Mouse (Mus musculus) right cerebral cortex, postnatal 25 days (tissue): ENCODE data around the gene Umad1.
"Not testable (repeated sequence)": the region's sequence is repeated elsewhere in the genome, so short reads cannot be mapped to it uniquely, and the experiment has no call there.

Source experiments
- DNase-seq: peaks from one replicate; pipeline ENCODE4 v3.0.0; 2022

Gene Umad1

GRCm38 (mm10) chr6:8319591-8319990, 60.5 kb downstream of the Umad1 start:
- no peak for DNase-seq

- DNase-seq, result not testable (repeated sequence)
These were observed 72.4 kb downstream of the Umad1 start for GRCm38 (mm10) chr6:8331496-8331895.

- no peak for DNase-seq
These were observed 74.3 kb downstream of the Umad1 start for GRCm38 (mm10) chr6:8333380-8333779.

- DNase-seq, result no peak
These were observed 77.7 kb downstream of the Umad1 start for GRCm38 (mm10) chr6:8336487-8337390.

GRCm38 (mm10) chr6:8339453-8339852, 80.4 kb downstream of the Umad1 start:
- no peak for DNase-seq

GRCm38 (mm10) chr6:8343271-8343670, 84.2 kb downstream of the Umad1 start:
- DNase-seq, result no peak

- no peak for DNase-seq
These were observed 86.2 kb downstream of the Umad1 start for GRCm38 (mm10) chr6:8345219-8345856.

GRCm38 (mm10) chr6:8347154-8347553, 88.1 kb downstream of the Umad1 start:
- no peak for DNase-seq

GRCm38 (mm10) chr6:8348344-8348743, 89.3 kb downstream of the Umad1 start:
- no peak for DNase-seq

GRCm38 (mm10) chr6:8349060-8349670, 90.1 kb downstream of the Umad1 start:
- DNase-seq, result no peak

GRCm38 (mm10) chr6:8351507-8351906, 92.4 kb downstream of the Umad1 start:
- DNase-seq, result no peak

GRCm38 (mm10) chr6:8352533-8353168, 93.6 kb downstream of the Umad1 start:
- DNase-seq, result no peak

GRCm38 (mm10) chr6:8353461-8353860, 94.4 kb downstream of the Umad1 start:
- DNase-seq, result no peak

- no peak for DNase-seq
These were observed 95.8 kb downstream of the Umad1 start for GRCm38 (mm10) chr6:8354846-8355245.

GRCm38 (mm10) chr6:8358232-8358631, 99.1 kb downstream of the Umad1 start:
- DNase-seq, result no peak

GRCm38 (mm10) chr6:8358782-8359181, 99.7 kb downstream of the Umad1 start:
- DNase-seq, result no peak

GRCm38 (mm10) chr6:8360805-8361204, 101.7 kb downstream of the Umad1 start:
- DNase-seq, result no peak

- no peak for DNase-seq
These were observed 105.1 kb downstream of the Umad1 start for GRCm38 (mm10) chr6:8364033-8364756.

- no peak for DNase-seq
These were observed 105.7 kb downstream of the Umad1 start for GRCm38 (mm10) chr6:8364757-8365150.

GRCm38 (mm10) chr6:8367675-8368074, 108.6 kb downstream of the Umad1 start:
- no peak for DNase-seq

GRCm38 (mm10) chr6:8368198-8368864, 109.2 kb downstream of the Umad1 start:
- no peak for DNase-seq

GRCm38 (mm10) chr6:8370624-8371023, 111.5 kb downstream of the Umad1 start:
- DNase-seq, result no peak
